Mouse (Mus musculus) gastrocnemius, postnatal 14 days (tissue): Measurements from ENCODE around the gene Tmem177. TPM values are rescaled to one million over a fixed set of nuclear protein-coding genes. Genes with fewer than 3 reads are reported as not detected.

Experiments used
- DNase-seq: peaks from one replicate; pipeline ENCODE4 v3.0.0; 2021; ENCODE audit warnings: mixed read lengths
- intact Hi-C: fragments of 180-260 bp; cut with DNase I; formaldehyde crosslinking; loops from one replicate; pipeline ENCODE4 v1.15.1; 2025; ENCODE audit warnings: low total_unique reads
- total RNA-seq, 2 experiments: library from RNA; stranded (reverse); gene quantifications; 2 replicates each; pipeline ENCODE4 v1.2.3; 2021

The Tmem177 gene
- total RNA-seq, 2 experiments from 2014 or later, result 4.0 to 5.3 TPM

DNA sequence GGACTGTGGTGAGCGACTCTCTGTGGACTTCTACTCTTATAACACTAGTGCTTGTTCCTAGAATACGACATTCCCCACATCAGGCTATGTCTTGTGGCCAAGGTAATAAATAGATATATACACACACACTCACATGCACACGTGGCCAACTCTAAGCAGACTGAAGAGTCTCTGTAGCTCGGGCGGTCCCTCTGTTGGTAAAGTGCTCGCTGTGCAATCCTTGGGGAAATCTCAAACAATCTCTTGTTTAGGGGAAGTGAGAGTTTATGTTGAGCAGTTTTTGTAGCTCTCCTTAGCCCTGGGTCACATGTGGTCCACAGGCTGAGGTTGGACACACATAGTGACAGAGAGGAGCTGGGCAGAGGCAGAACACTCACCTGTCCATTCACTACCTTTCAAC is 20.1 kb downstream of the Tmem177 start:
- DNase-seq, result no peak
- intact Hi-C loops, result loop anchor here (5.0 kb wide), 1 partner anchor 56 kb away; the partner anchor contains the start of gene Ptpn4

GRCm38 (mm10) chr1:119891865-119892264 is 21.1 kb downstream of the Tmem177 start:
- no peak for DNase-seq
- intact Hi-C loops, result loop anchor here (5.0 kb wide), 1 partner anchor 55 kb away; the partner anchor contains the start of gene Ptpn4

GRCm38 (mm10) chr1:119891149-119891548 is 21.9 kb downstream of the Tmem177 start:
- intact Hi-C loops, result loop anchor here (5.0 kb wide), 1 partner anchor 54 kb away; the partner anchor contains the start of gene Ptpn4
- no peak for DNase-seq

DNA sequence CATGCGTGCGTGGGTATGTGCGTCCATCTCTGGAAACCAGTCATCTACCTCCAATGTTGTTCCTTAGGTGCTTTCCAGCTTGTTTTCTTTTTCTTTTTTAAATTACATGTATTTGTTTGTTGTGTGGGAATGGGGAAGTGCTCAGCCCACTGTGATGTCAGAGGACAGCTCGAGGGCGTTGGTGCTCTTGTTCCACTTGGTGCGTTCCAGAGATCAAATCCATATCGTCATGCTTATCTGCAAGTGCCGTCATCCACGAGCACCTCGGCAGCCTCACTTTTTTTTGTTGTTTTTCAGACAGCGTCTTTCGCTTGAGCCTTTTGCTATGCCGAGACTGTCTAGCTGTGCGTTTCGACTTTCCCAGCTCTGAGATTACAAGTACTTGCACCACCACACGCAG is 23.7 kb downstream of the Tmem177 start:
- intact Hi-C loops, result no loop called here
- DNase-seq, result no peak

GRCm38 (mm10) chr1:119886320-119886719 is 26.7 kb downstream of the Tmem177 start:
- intact Hi-C loops, result no loop called here

GRCm38 (mm10) chr1:119884272-119884671 is 28.7 kb downstream of the Tmem177 start:
- intact Hi-C loops, result no loop called here
- DNase-seq, result no peak

More at GRCm38 (mm10) chr1:119886320-119886719, 26.7 kb downstream of the Tmem177 start:
- DNase-seq, result no peak

DNA sequence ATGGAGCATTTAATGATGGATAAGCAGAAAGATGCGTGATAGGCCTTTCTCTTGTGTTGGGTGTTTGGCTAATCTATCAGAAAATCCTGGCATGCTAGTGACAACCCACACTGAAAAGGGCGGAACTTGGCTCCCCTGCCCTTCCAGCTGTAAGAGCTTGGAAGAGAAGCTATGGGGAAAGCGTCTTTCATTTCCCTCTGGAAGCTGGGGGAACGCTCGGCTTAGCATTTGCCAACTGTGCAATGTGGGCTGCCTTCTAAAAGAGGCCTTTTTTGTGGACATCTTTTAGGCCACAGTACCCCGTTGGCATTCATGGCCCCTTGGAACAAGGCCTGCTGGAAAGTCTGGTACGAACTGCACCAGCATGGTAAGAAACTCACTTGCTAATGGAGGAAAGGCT is 34.1 kb downstream of the Tmem177 start:
- DNase-seq, result peak; percentile 50
- intact Hi-C loops, result no loop called here

DNA sequence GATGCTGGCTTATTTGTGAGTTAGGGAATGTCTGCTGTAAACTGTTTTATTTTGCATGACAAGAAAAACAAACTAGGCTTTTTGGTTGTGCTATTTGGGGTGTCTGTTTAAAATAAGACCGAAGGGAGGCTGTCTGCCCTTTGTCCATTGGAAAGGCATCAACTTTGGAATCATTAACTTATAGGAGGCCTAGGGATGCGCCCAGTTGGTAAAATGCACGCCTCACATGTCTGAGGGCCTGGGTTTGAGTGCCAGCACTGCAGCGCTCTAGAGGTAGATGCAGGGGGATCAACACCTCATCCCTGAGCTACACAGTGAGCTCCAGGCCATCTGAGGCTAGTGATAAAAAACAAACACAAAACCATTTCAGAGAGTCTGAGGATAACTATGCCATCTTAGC is 35.5 kb downstream of the Tmem177 start:
- DNase-seq, result no peak
- intact Hi-C loops, result no loop called here

DNA sequence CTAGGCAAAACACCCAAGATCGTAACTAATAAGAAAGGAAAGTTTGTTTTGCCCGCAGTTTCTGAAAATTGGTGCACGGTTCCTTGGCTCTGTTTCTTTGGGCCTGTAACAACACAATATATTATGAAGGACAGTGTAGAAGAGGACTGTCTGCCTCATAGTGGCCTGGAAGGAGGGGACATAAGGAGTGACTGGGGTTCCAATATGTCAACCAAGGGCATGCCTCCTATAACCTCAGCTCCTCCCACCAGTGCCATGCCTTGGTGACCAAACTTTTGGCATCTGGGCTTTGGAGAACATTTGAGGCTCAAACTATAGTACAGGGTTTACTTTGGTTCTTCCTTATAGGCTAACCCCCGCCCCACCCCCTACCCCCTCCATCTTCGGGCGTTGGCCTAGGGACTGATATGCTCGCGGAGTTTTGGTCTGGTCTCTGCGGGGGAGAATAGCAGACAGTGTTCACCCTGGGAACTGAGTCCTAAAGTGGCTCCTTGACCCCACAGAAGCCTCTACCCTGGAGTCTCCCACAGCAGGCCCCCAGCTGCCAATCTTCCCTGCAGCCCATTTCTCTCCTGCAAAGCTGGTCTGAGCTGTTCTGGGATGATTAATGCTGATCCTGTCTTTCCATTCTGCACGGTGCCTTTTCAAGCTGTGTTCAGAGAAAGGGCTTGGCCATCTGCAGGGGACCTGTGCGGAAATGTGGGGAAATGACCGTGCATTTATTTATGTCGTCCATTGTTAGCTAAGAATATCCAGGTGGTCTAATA is 44.4 kb downstream of the Tmem177 start:
- intact Hi-C loops, result no loop called here
- DNase-seq, result no peak

- intact Hi-C loops, result no loop called here
Observed at GRCm38 (mm10) chr1:119867300-119867699, 45.7 kb downstream of the Tmem177 start.

GRCm38 (mm10) chr1:119865311-119865710 is 47.7 kb downstream of the Tmem177 start:
- intact Hi-C loops, result no loop called here
- DNase-seq, result no peak

More at GRCm38 (mm10) chr1:119867300-119867699, 45.7 kb downstream of the Tmem177 start:
- no peak for DNase-seq

DNA sequence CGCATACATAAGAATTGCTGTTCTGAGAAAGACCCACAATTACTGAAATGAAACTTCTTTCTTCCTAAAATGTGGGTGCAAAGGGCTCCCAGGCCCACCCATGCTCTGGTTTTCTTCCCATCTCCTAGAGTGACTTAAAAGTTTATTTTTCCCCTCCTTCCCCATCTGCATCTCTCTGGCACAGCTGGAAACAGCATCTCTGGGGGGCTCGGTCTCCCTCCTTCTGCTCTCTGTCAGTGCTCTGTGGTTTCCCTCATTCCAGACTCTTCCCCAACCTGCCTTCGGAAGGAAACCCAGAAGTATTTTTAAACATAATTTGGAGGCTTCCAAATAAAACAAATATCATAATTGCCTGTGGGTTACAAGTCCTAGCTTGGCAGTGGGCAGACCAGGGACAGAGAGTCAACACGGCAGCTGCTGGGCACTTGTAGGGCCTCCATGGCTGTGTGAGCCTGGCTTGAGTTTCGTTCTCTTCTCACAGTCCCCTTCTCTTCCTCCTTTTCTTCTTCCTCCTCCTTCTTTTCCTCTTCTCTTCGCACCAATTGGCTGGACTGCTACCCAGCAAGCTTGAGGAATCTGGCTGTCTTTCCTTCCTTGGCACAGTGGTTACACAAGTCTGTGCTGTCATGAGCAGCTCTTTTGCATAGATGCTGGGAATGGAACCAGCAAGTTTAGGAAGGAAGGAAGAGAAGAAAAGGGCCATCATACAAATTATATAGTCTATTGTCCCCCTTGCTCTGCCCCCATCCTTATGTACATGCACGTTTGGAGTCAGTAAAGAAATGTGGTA is 49.3 kb downstream of the Tmem177 start:
- no peak for DNase-seq
- intact Hi-C loops, result no loop called here

GRCm38 (mm10) chr1:119859566-119859965 is 53.4 kb downstream of the Tmem177 start:
- intact Hi-C loops, result no loop called here
- DNase-seq, result no peak

Other genes starting within 250 kb of the Tmem177 start
- 10 to 100 TPM; 19.2 to 28.4 TPM for gene Ptpn4, start 75.6 kb downstream of the Tmem177 start, total RNA-seq
- gene Cfap221, start 84.0 kb upstream of the Tmem177 start, total RNA-seq, result not detected
- 1 to 10 TPM; 2.0 to 2.3 TPM for gene Sctr, start 93.7 kb upstream of the Tmem177 start, total RNA-seq
- 1 to 10 TPM; 7.7 to 9.2 TPM for gene Tmem37, start 160.9 kb upstream of the Tmem177 start, total RNA-seq
- gene Dbi, start 207.9 kb upstream of the Tmem177 start, total RNA-seq, result 100 to 1,000 TPM; 195 to 222 TPM
- gene 3110009E18Rik, start 208.0 kb upstream of the Tmem177 start, total RNA-seq, result 1 to 10 TPM; 4.1 to 5.4 TPM